Mouse (Mus musculus) lung, embryonic 16.5 days (tissue): ENCODE results near the gene Cotl1. TPM values are rescaled to one million over a fixed set of nuclear protein-coding genes. Genes with fewer than 3 reads are reported as not detected.

Experiments
- ATAC-seq: fragments of 200-750 bp; cut with Nextera tagmentation; 2 replicates; pipeline ENCODE4 v1.8.0; 2017; ENCODE audit warnings: low read depth, mild to moderate bottlenecking, moderate library complexity
- H3K27ac ChIP-seq: fragments of 300-500 bp; sonication (generic); 2 replicates; pipeline ENCODE4 v1.5.1; 2014; ENCODE audit warnings: mild to moderate bottlenecking, control low read depth, low read length
- H3K27me3 ChIP-seq: fragments of 300-500 bp; sonication (generic); 2 replicates; pipeline ENCODE4 v1.6.1; 2014; ENCODE audit warnings: low read depth, low read length, mixed read lengths; ENCODE audit not compliant: control insufficient read depth, insufficient read depth
- H3K36me3 ChIP-seq: fragments of 300-500 bp; sonication (generic); 2 replicates; pipeline ENCODE4 v1.6.1; 2014; ENCODE audit warnings: low read length; ENCODE audit not compliant: control insufficient read depth, insufficient read depth
- H3K4me1 ChIP-seq: fragments of 300-500 bp; sonication (generic); replicated peaks from 2 replicates; pipeline ENCODE4 v1.6.1; 2014; ENCODE audit warnings: low read length, mixed read lengths; ENCODE audit not compliant: control insufficient read depth, insufficient read depth
- H3K4me2 ChIP-seq: fragments of 300-500 bp; sonication (generic); 2 replicates; pipeline ENCODE4 v1.6.1; 2014; ENCODE audit warnings: low read depth, low read length, control low read depth
- H3K4me3 ChIP-seq: fragments of 300-500 bp; sonication (generic); 2 replicates; pipeline ENCODE4 v1.5.1; 2014; ENCODE audit warnings: mild to moderate bottlenecking, low read length, control low read depth
- H3K9ac ChIP-seq: fragments of 300-500 bp; sonication (generic); 2 replicates; pipeline ENCODE4 v1.6.1; 2014; ENCODE audit warnings: low read length, control low read depth
- H3K9me3 ChIP-seq: fragments of 300-500 bp; sonication (generic); 2 replicates; pipeline ENCODE4 v1.6.1; 2016; ENCODE audit warnings: low read length; ENCODE audit not compliant: control insufficient read depth
- WGBS: fragments of 180-500 bp; shearing (Covaris S2); extraction: QIAGEN DNeasy Blood & Tissue Kit; methylation state at CpG from one replicate; pipeline ENCODE4 v1.1.7; 2014; 5-methylcytosine and 5-hydroxymethylcytosine counted together
- polyA plus RNA-seq: library from polyadenylated mRNA; unstranded; fragments of >200 nt; fragmentation: Nextera tagmentation; extraction: Ambion mirVana; gene quantifications from 2 replicates; pipeline ENCODE4 v1.2.1, GENCODE M21; 2015

Cotl1 gene
- polyA plus RNA-seq, 1 experiment from 2014 or later, result 78.4 TPM

- peak overlapping the region; percentile 63; the same call in 1 of the 2 replicates for H3K4me2 ChIP-seq
- peak overlapping the region; percentile 69 for H3K27ac ChIP-seq
- ATAC-seq, result peak; percentile 17; the same call in 1 of the 2 replicates
- no peak overlapping the region for H3K4me3 ChIP-seq
- 21% methylated on average over 14 of the region's 14 CpGs for WGBS
- no peak overlapping the region for H3K9ac ChIP-seq
- H3K9me3 ChIP-seq, result no peaks in the 10 kb centered on the region
- H3K27me3 ChIP-seq, result no peaks in the 10 kb centered on the region
- no peaks in the 10 kb centered on the region for H3K36me3 ChIP-seq
- H3K4me1 ChIP-seq, result peaks cover 24% of the 10 kb centered on the region
These were observed 61.2 kb downstream of the Cotl1 start for GRCm38 (mm10) chr8:119779013-119779737.

- under 1% methylated on average over 18 of the region's 18 CpGs for WGBS
- Histone ChIP-seq H3K4me3 (peak within 1 kb of the TSS; percentile 65), H3K4me2 (peak within 1 kb of the TSS; percentile 93), H3K27me3 (no peaks in the 10 kb centered on the region), H3K4me1 (peaks cover 24% of the 10 kb centered on the region), H3K27ac (peak within 1 kb of the TSS; percentile 85), H3K9ac (peak within 1 kb of the TSS; percentile 86), H3K36me3 (no peaks in the 10 kb centered on the region), H3K9me3 (no peaks in the 10 kb centered on the region)
- ATAC-seq, result peak; percentile 97
These were observed 62.1 kb downstream of the Cotl1 start, which contains the start of gene Tldc1 for GRCm38 (mm10) chr8:119778263-119778662. TSS of gene Tldc1 (minus strand) at chr8:119778416.

GRCm38 (mm10) chr8:119777765-119778164 lies 62.6 kb downstream of the Cotl1 start:
- Histone ChIP-seq H3K4me3 (peak overlapping the region; percentile 65), H3K27ac (peak overlapping the region; percentile 85), H3K9ac (peak overlapping the region; percentile 86), H3K4me1 (peaks cover 24% of the 10 kb centered on the region), H3K36me3 (no peaks in the 10 kb centered on the region), H3K27me3 (no peaks in the 10 kb centered on the region), H3K9me3 (no peaks in the 10 kb centered on the region), H3K4me2 (peak overlapping the region; percentile 93)
- 15% methylated on average over 7 of the region's 7 CpGs for WGBS
- peak; percentile 13 for ATAC-seq

- no peaks in the 10 kb centered on the region for H3K27me3 ChIP-seq
- peaks cover 24% of the 10 kb centered on the region for H3K4me1 ChIP-seq
- no peak overlapping the region for H3K4me3 ChIP-seq
- no peak overlapping the region; the same call in 1 of the 2 replicates for H3K9ac ChIP-seq
- H3K9me3 ChIP-seq, result no peaks in the 10 kb centered on the region
- WGBS, result 73% methylated on average over 7 of the region's 7 CpGs
- ATAC-seq, result no peak
- peak overlapping the region; percentile 93; the same call in 1 of the 2 replicates for H3K4me2 ChIP-seq
- H3K36me3 ChIP-seq, result no peaks in the 10 kb centered on the region; the same call in 1 of the 2 replicates
- no peak overlapping the region for H3K27ac ChIP-seq
These were observed 63.6 kb downstream of the Cotl1 start for GRCm38 (mm10) chr8:119776668-119777245.

- 68% methylated on average over 22 of the region's 22 CpGs for WGBS
- ATAC-seq, result peak; percentile 32; the same call in 1 of the 2 replicates
- no peak overlapping the region for H3K4me3 ChIP-seq
These were observed 74.4 kb downstream of the Cotl1 start for GRCm38 (mm10) chr8:119765761-119766444.

GRCm38 (mm10) chr8:119765311-119765710 lies 75.0 kb downstream of the Cotl1 start:
- no peak for ATAC-seq
- Histone ChIP-seq H3K4me2 (no peak overlapping the region), H3K4me3 (no peak overlapping the region), H3K9ac (no peak overlapping the region), H3K36me3 (peaks cover 14% of the 10 kb centered on the region), H3K4me1 (peaks cover 4% of the 10 kb centered on the region; the same call in 1 of the 2 replicates), H3K27me3 (no peaks in the 10 kb centered on the region), H3K27ac (no peak overlapping the region), H3K9me3 (no peaks in the 10 kb centered on the region)
- 82% methylated on average over 10 of the region's 10 CpGs for WGBS

More at GRCm38 (mm10) chr8:119765761-119766444, 74.4 kb downstream of the Cotl1 start:
- peaks cover 4% of the 10 kb centered on the region; the same call in 1 of the 2 replicates for H3K4me1 ChIP-seq
- peaks cover 14% of the 10 kb centered on the region for H3K36me3 ChIP-seq
- no peak overlapping the region for H3K27ac ChIP-seq
- no peaks in the 10 kb centered on the region for H3K9me3 ChIP-seq
- H3K27me3 ChIP-seq, result no peaks in the 10 kb centered on the region
- no peak overlapping the region for H3K9ac ChIP-seq
- H3K4me2 ChIP-seq, result no peak overlapping the region

- no peak overlapping the region for H3K4me3 ChIP-seq
- WGBS, result 86% methylated on average over 21 of the region's 21 CpGs
- no peak overlapping the region for H3K27ac ChIP-seq
- H3K36me3 ChIP-seq, result peaks cover 4% of the 10 kb centered on the region
- no peak overlapping the region for H3K9ac ChIP-seq
- H3K9me3 ChIP-seq, result no peaks in the 10 kb centered on the region
- ATAC-seq, result no peak
- no peaks in the 10 kb centered on the region for H3K27me3 ChIP-seq
- peaks cover 4% of the 10 kb centered on the region; the same call in 1 of the 2 replicates for H3K4me1 ChIP-seq
- H3K4me2 ChIP-seq, result no peak overlapping the region
These were observed 77.8 kb downstream of the Cotl1 start for GRCm38 (mm10) chr8:119762226-119763220.

GRCm38 (mm10) chr8:119761692-119762091 lies 78.7 kb downstream of the Cotl1 start:
- WGBS, result 86% methylated on average over 11 of the region's 11 CpGs
- no peak overlapping the region for H3K9ac ChIP-seq
- peaks cover 5% of the 10 kb centered on the region; the same call in 1 of the 2 replicates for H3K4me1 ChIP-seq
- H3K27ac ChIP-seq, result no peak overlapping the region
- peaks cover 1% of the 10 kb centered on the region; the same call in 1 of the 2 replicates for H3K36me3 ChIP-seq
- no peak overlapping the region for H3K4me3 ChIP-seq
- no peak for ATAC-seq
- H3K4me2 ChIP-seq, result no peak overlapping the region
- no peaks in the 10 kb centered on the region for H3K9me3 ChIP-seq
- no peaks in the 10 kb centered on the region for H3K27me3 ChIP-seq
